ENCODE assay signal across 20 mouse cellular contexts in the genomic region with DNA sequence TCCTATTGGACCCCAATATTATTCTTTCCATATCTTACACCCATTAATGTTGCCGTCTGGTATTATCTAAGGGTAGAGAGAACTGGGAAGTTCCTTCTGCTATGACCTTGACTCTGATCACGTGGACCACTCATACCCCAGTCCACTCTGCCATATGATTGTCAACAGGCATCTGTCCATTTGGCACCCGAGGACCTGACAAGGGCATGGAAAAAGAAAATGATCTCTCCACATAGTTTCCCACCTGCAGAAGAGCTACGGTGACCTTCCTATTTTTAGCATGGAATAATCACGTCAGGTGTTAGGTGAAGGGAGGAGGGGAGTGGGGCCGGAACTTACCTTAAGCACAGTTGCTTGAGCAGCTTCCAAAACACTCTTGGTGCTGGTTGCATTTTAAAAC.
A peak's percentile ranks its signal among the peaks of the same experiment; 100 is the strongest.
DNase-seq lines count a peak whose midpoint lies in the region; ATAC-seq lines count a peak whose summit lies in the region.
"Had no signal": no experiment of that assay in that cellular context is flagged by ENCODE, and none has a peak within 500 bp of the region (broad histone marks: within the 10 kb centered on the region; RNA-seq: fewer than 3 reads in every experiment).

No protein-coding gene starts in this region.

- peaks cover 8% of the 10 kb centered on the region; the same call in 1 of the 2 replicates for H3K4me1 ChIP-seq in heart, embryonic 16.5 days (ENCODE audit: control insufficient read depth, insufficient read depth, low read length)
- no peaks in the 10 kb centered on the region for H3K4me1 ChIP-seq in hindbrain, embryonic 16.5 days (ENCODE audit: control insufficient read depth, insufficient read depth, low read depth, low read length)
- H3K4me1 ChIP-seq: hindbrain, embryonic 15.5 days; liver, embryonic 15.5 days; midbrain, embryonic 13.5 days; neural tube, embryonic 12.5 days had no signal

- intact Hi-C loops in heart, postnatal 36 days (cut with DNase I) = loop anchor here (2.0 kb wide), 1 partner anchor 100 kb away; no protein-coding TSS in a partner anchor

- 38% methylated on average over 6 of the region's 6 CpGs for WGBS in heart, embryonic 16.5 days
- WGBS in hindbrain, embryonic 16.5 days = 82% methylated on average over 6 of the region's 6 CpGs

- H3K27ac ChIP-seq in heart, embryonic 16.5 days (ENCODE audit: low read length) = peak overlapping the region; percentile 59
- no peak overlapping the region for H3K27ac ChIP-seq in hindbrain, embryonic 16.5 days (ENCODE audit: low read depth, low read length)
- H3K27ac ChIP-seq: hindbrain, embryonic 15.5 days; limb, embryonic 15.5 days; liver, embryonic 15.5 days; midbrain, embryonic 13.5 days; neural tube, embryonic 12.5 days had no signal

- peak; percentile 47 for ATAC-seq in heart, embryonic 16.5 days (replicated peaks; ENCODE audit: extremely low read depth, insufficient read depth, low FRiP score)
- ATAC-seq in hindbrain, embryonic 16.5 days = no peak
- ATAC-seq: forebrain, embryonic 14.5 days; intestine, postnatal 0 days; midbrain, embryonic 13.5 days had no signal

- no peak overlapping the region for H3K9ac ChIP-seq in heart, embryonic 16.5 days (ENCODE audit: low read length)
- H3K9ac ChIP-seq in hindbrain, embryonic 16.5 days (ENCODE audit: low read depth, low read length) = no peak overlapping the region
- H3K9ac ChIP-seq: hindbrain, embryonic 15.5 days; limb, embryonic 15.5 days; liver, embryonic 15.5 days; midbrain, embryonic 13.5 days; neural tube, embryonic 12.5 days had no signal

- H3K4me2 ChIP-seq in heart, embryonic 16.5 days (ENCODE audit: low read depth, low read length) = no peak overlapping the region
- H3K4me2 ChIP-seq in hindbrain, embryonic 16.5 days (ENCODE audit: low read length) = no peak overlapping the region
- H3K4me2 ChIP-seq: hindbrain, embryonic 15.5 days; limb, embryonic 15.5 days; liver, embryonic 15.5 days; midbrain, embryonic 13.5 days; neural tube, embryonic 12.5 days had no signal

- no peaks in the 10 kb centered on the region for H3K27me3 ChIP-seq in heart, embryonic 16.5 days (ENCODE audit: control insufficient read depth, insufficient read depth, low read length)
- H3K27me3 ChIP-seq in hindbrain, embryonic 16.5 days (replicated peaks; ENCODE audit: control insufficient read depth, insufficient read depth, low read length) = no peaks in the 10 kb centered on the region
- H3K27me3 ChIP-seq: hindbrain, embryonic 15.5 days; limb, embryonic 15.5 days; liver, embryonic 15.5 days; midbrain, embryonic 13.5 days; neural tube, embryonic 12.5 days had no signal

- no peak overlapping the region for H3K4me3 ChIP-seq in heart, embryonic 16.5 days (ENCODE audit: low read length)
- H3K4me3 ChIP-seq in hindbrain, embryonic 16.5 days (ENCODE audit: low read length) = no peak overlapping the region
- H3K4me3 ChIP-seq: erythroblast, embryonic 14.5 days; hindbrain, embryonic 15.5 days; limb, embryonic 15.5 days; liver, embryonic 15.5 days; midbrain, embryonic 13.5 days; neural tube, embryonic 12.5 days had no signal

- no peaks in the 10 kb centered on the region for H3K36me3 ChIP-seq in heart, embryonic 16.5 days (ENCODE audit: control insufficient read depth, insufficient read depth)
- H3K36me3 ChIP-seq in hindbrain, embryonic 16.5 days (ENCODE audit: control insufficient read depth, insufficient read depth, low read length) = no peaks in the 10 kb centered on the region
- H3K36me3 ChIP-seq: hindbrain, embryonic 15.5 days; limb, embryonic 15.5 days; liver, embryonic 15.5 days; midbrain, embryonic 13.5 days; neural tube, embryonic 12.5 days had no signal

- H3K9me3 ChIP-seq in heart, embryonic 16.5 days (replicated peaks; ENCODE audit: control insufficient read depth, low read length) = no peaks in the 10 kb centered on the region
- H3K9me3 ChIP-seq in hindbrain, embryonic 16.5 days (ENCODE audit: control insufficient read depth, low read length) = no peaks in the 10 kb centered on the region
- H3K9me3 ChIP-seq: hindbrain, embryonic 15.5 days; limb, embryonic 15.5 days; liver, embryonic 15.5 days; midbrain, embryonic 13.5 days; neural tube, embryonic 12.5 days had no signal

- DNase-seq in heart, adult 11 months = peak; percentile 98
- DNase-seq in heart, postnatal 36 days = no peak
- peak; percentile 69 to 80 for DNase-seq in heart, adult 18-20 months
- DNase-seq in heart, adult 9 months (ENCODE audit: low spot score in 2 of 2) = peak; percentile 76 to 82
- DNase-seq in spleen, postnatal 36 days (ENCODE audit: low spot score in 2 of 2) = no peak
- DNase-seq in thymus, adult 18-20 months = no peak
- DNase-seq: B cell, adult 2 months; cerebellum, adult 9-10 months; right cerebral cortex, postnatal 4 days; thymus, postnatal 14 days had no signal

Comparison
In these comparisons a context has a peak if more than half of its experiments do, and no peak if none do; other contexts are left out.
1. DNase-seq: peak in heart, adult 11 months (single experiment), heart, adult 18-20 months (2 of 2) and heart, adult 9 months (2 of 2); none in heart, postnatal 36 days (0 of 2), spleen, postnatal 36 days (0 of 2) and thymus, adult 18-20 months (0 of 2).